Mouse (Mus musculus) CD4-positive, CD25-positive, alpha-beta regulatory T cell, adult 4 months (primary cell): ENCODE measurements around the gene Vmn1r77. TPM values are rescaled to one million over a fixed set of nuclear protein-coding genes. Genes with fewer than 3 reads are reported as not detected.
"Not testable (repeated sequence)": the region's sequence is repeated elsewhere in the genome, so short reads cannot be mapped to it uniquely, and the experiment has no call there.

Experiments
- ATAC-seq: one replicate; pipeline ENCODE4 v1.8.0; 2017
- polyA plus RNA-seq, 2 experiments: library from polyadenylated mRNA; unstranded; fragments of 100-300 nt; shearing (Covaris generic); gene quantifications; one replicate each; pipeline ENCODE4 v1.2.1; 2017

Gene Vmn1r77
- not detected for polyA plus RNA-seq

GRCm38 (mm10) chr7:12036452-12036851 is at the start of gene Vmn1r77:
Vmn1r77 (plus strand) TSS chr7:12036752.
- ATAC-seq: not testable (repeated sequence)

- ATAC-seq: not testable (repeated sequence)
Observed at GRCm38 (mm10) chr7:12011491-12011890, 25.1 kb upstream of the Vmn1r77 start.

- ATAC-seq: not testable (repeated sequence)
Observed at GRCm38 (mm10) chr7:12012392-12012791, 24.2 kb upstream of the Vmn1r77 start.

- no peak for ATAC-seq
Observed at GRCm38 (mm10) chr7:12013106-12013505, 23.4 kb upstream of the Vmn1r77 start.

- not testable (repeated sequence) for ATAC-seq
Observed at GRCm38 (mm10) chr7:12017829-12018228, 18.7 kb upstream of the Vmn1r77 start.

GRCm38 (mm10) chr7:12040664-12041063 is 4.1 kb downstream of the Vmn1r77 start:
- ATAC-seq: no peak

Other genes starting within 250 kb of the Vmn1r77 start
- not detected for gene Vmn1r74, start 202.8 kb upstream of the Vmn1r77 start, polyA plus RNA-seq
- gene Vmn1r75, start 162.1 kb upstream of the Vmn1r77 start, polyA plus RNA-seq: under 1 TPM in 1 of 2 experiments, not detected in 1; 0.44 TPM
- under 1 TPM in 1 of 2 experiments, not detected in 1; 0.08 TPM for gene Vmn1r76, start 98.5 kb upstream of the Vmn1r77 start, polyA plus RNA-seq
- gene Vmn1r78, start 113.5 kb downstream of the Vmn1r77 start, polyA plus RNA-seq: not detected
- under 1 TPM in 1 of 2 experiments, not detected in 1; 0.24 TPM for gene Vmn1r79, start 134.5 kb downstream of the Vmn1r77 start, polyA plus RNA-seq
- under 1 TPM in 1 of 2 experiments, not detected in 1; 0.16 TPM for gene Vmn1r80, start 152.5 kb downstream of the Vmn1r77 start, polyA plus RNA-seq
- gene Vmn1r81, start 231.5 kb downstream of the Vmn1r77 start, polyA plus RNA-seq: under 1 TPM in 1 of 2 experiments, not detected in 1; 0.08 TPM